Mouse (Mus musculus): ENCODE results near the gene Zfand5. TPM values are rescaled to one million over a fixed set of nuclear protein-coding genes. Genes with fewer than 3 reads are reported as not detected.
"Not testable (repeated sequence)": the region's sequence is repeated elsewhere in the genome, so short reads cannot be mapped to it uniquely, and the experiment has no call there.

The Zfand5 gene
- polyA plus RNA-seq (2015; fragmentation: Nextera tagmentation; extraction: Ambion mirVana) = 80.9 and 88.1 TPM in 2 replicates

- under 1% methylated on average over 115 of the region's 118 CpGs for WGBS
- peak within 1 kb of the TSS; percentile 100 for H3K9ac ChIP-seq
- H3K4me3 ChIP-seq = peak within 1 kb of the TSS; percentile 92
- no peaks in the 10 kb centered on the region for H3K27me3 ChIP-seq (replicated peaks)
- peaks cover 8% of the 10 kb centered on the region for H3K36me3 ChIP-seq
- peak; percentile 91 for ATAC-seq (ENCODE audit: extremely low read depth, insufficient number of reproducible peaks, low FRiP score, low TSS enrichment)
- peak within 1 kb of the TSS; percentile 89 for H3K4me2 ChIP-seq
- H3K27ac ChIP-seq (replicated peaks) = peak within 1 kb of the TSS; percentile 99
- no peaks in the 10 kb centered on the region for H3K9me3 ChIP-seq
- peaks cover 22% of the 10 kb centered on the region for H3K4me1 ChIP-seq
Observed at GRCm38 (mm10) chr19:21271741-21272654, at the start of gene Zfand5. Zfand5 (plus strand) TSS chr19:21272278.

DNA sequence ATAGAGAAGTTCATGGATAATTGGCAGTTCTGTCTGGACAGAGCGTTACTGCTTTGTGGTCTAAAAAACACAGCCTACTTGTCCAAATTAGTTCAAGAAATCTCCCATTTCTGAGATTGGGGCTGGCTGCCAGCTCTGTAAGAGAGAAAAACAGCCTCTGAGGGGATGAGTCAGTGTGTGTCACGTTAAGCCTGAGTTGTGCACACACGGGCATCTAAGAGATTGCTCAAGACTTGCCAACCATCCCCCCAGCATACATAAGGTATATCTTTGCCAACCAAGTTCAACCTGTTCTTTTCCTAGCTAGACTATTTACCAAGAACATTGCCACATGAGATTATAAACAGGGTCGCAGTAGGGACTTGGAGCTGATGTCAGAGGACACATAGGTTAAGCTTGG, 44.9 kb upstream of the Zfand5 start:
- Histone ChIP-seq H3K9me3 (no peaks in the 10 kb centered on the region), H3K36me3 (no peaks in the 10 kb centered on the region), H3K4me2 (no peak overlapping the region), H3K27me3 (replicated peaks) (no peaks in the 10 kb centered on the region), H3K4me3 (no peak overlapping the region), H3K9ac (no peak overlapping the region), H3K4me1 (no peaks in the 10 kb centered on the region), H3K27ac (replicated peaks) (no peak overlapping the region)
- ATAC-seq (ENCODE audit: extremely low read depth, insufficient number of reproducible peaks, low FRiP score, low TSS enrichment) = no peak
- 58% methylated on average over 4 of the region's 4 CpGs for WGBS

DNA sequence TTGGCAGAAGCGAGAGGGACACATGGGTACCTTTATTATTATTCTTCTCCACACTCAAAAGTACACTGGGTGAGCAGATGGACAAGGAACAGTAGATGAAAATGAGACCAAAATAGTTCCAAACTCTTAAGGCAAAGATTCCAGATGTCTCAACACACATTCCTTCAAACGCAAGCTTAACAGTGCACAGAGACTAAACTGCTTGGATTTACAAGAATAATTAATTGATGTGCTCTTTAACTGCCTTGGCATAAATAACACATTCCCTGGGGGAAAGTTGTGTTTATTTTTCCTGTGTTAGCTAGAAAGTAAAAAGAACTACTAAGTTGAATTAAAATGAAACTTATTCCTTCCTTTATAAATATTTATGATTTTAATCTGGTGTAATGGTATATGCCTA, 44.3 kb upstream of the Zfand5 start:
- Histone ChIP-seq H3K4me1 (no peaks in the 10 kb centered on the region), H3K27ac (replicated peaks) (no peak overlapping the region), H3K9ac (no peak overlapping the region), H3K27me3 (replicated peaks) (no peaks in the 10 kb centered on the region), H3K4me2 (no peak overlapping the region), H3K9me3 (no peaks in the 10 kb centered on the region), H3K4me3 (no peak overlapping the region), H3K36me3 (no peaks in the 10 kb centered on the region)
- no peak for ATAC-seq (ENCODE audit: extremely low read depth, insufficient number of reproducible peaks, low FRiP score, low TSS enrichment)
- 54% methylated on average over 2 of the region's 2 CpGs for WGBS

GRCm38 (mm10) chr19:21248730-21249129, 23.3 kb upstream of the Zfand5 start:
- not testable (repeated sequence) for H3K27ac ChIP-seq (replicated peaks)
- 75% methylated on average over 2 of the region's 2 CpGs for WGBS

GRCm38 (mm10) chr19:21253846-21254245, 18.2 kb upstream of the Zfand5 start:
- H3K9me3 ChIP-seq = no peaks in the 10 kb centered on the region
- no peak overlapping the region for H3K9ac ChIP-seq
- no peaks in the 10 kb centered on the region for H3K27me3 ChIP-seq (replicated peaks)
- H3K27ac ChIP-seq (replicated peaks) = no peak overlapping the region
- H3K4me1 ChIP-seq = no peaks in the 10 kb centered on the region
- WGBS = 81% methylated on average over 2 of the region's 2 CpGs
- no peak overlapping the region for H3K4me3 ChIP-seq
- no peak for ATAC-seq (ENCODE audit: extremely low read depth, insufficient number of reproducible peaks, low FRiP score, low TSS enrichment)
- H3K36me3 ChIP-seq = no peaks in the 10 kb centered on the region
- no peak overlapping the region for H3K4me2 ChIP-seq

More at GRCm38 (mm10) chr19:21248730-21249129, 23.3 kb upstream of the Zfand5 start:
- not testable (repeated sequence) for H3K4me1 ChIP-seq; H3K27me3 ChIP-seq (replicated peaks); H3K4me3 ChIP-seq; ATAC-seq (ENCODE audit: extremely low read depth, insufficient number of reproducible peaks, low FRiP score, low TSS enrichment); H3K9ac ChIP-seq; H3K36me3 ChIP-seq; H3K4me2 ChIP-seq; H3K9me3 ChIP-seq

DNA sequence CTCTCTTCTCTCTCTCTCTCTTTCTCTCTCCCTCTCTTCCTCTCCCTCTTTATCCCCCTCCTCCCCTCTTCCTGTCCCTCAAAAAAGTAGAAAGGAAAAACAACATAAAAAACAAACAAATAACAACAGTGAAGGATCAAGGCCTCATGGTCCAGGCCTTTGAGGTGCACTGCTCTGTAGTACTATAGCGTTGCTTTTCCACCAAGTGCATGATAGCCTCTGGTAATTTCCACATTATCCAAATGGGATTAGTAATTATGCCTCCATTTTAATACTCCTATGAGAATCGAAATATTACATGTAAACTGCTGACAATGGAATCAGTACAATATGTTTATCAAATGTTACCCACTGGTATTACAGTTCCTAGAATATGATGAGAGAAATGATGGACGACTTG, 16.2 kb upstream of the Zfand5 start:
- H3K27me3 ChIP-seq (replicated peaks) = no peaks in the 10 kb centered on the region
- no peaks in the 10 kb centered on the region for H3K4me1 ChIP-seq
- H3K9ac ChIP-seq = no peak overlapping the region
- no peak overlapping the region for H3K27ac ChIP-seq (replicated peaks)
- no peak overlapping the region for H3K4me3 ChIP-seq
- H3K36me3 ChIP-seq = no peaks in the 10 kb centered on the region
- no peaks in the 10 kb centered on the region for H3K9me3 ChIP-seq
- no peak overlapping the region for H3K4me2 ChIP-seq
- 76% methylated on average over 3 of the region's 3 CpGs for WGBS
- no peak for ATAC-seq (ENCODE audit: extremely low read depth, insufficient number of reproducible peaks, low FRiP score, low TSS enrichment)

- Histone ChIP-seq H3K27ac (replicated peaks) (no peak overlapping the region), H3K4me1 (no peaks in the 10 kb centered on the region), H3K9ac (no peak overlapping the region), H3K36me3 (no peaks in the 10 kb centered on the region), H3K4me2 (no peak overlapping the region), H3K4me3 (no peak overlapping the region), H3K27me3 (replicated peaks) (no peaks in the 10 kb centered on the region), H3K9me3 (no peaks in the 10 kb centered on the region)
- ATAC-seq (ENCODE audit: extremely low read depth, insufficient number of reproducible peaks, low FRiP score, low TSS enrichment) = no peak
- WGBS = 77% methylated on average over 2 of the region's 2 CpGs
Observed at GRCm38 (mm10) chr19:21259453-21259852, 12.6 kb upstream of the Zfand5 start.

- Histone ChIP-seq H3K9ac (no peak overlapping the region), H3K4me1 (no peaks in the 10 kb centered on the region), H3K4me3 (no peak overlapping the region), H3K27me3 (replicated peaks) (no peaks in the 10 kb centered on the region), H3K27ac (replicated peaks) (no peak overlapping the region), H3K9me3 (no peaks in the 10 kb centered on the region), H3K4me2 (no peak overlapping the region), H3K36me3 (no peaks in the 10 kb centered on the region)
- no peak for ATAC-seq (ENCODE audit: extremely low read depth, insufficient number of reproducible peaks, low FRiP score, low TSS enrichment)
Observed at GRCm38 (mm10) chr19:21260280-21260679, 11.8 kb upstream of the Zfand5 start.

- H3K27ac ChIP-seq (replicated peaks) = peak overlapping the region; percentile 99
- no peaks in the 10 kb centered on the region for H3K9me3 ChIP-seq
- no peaks in the 10 kb centered on the region for H3K27me3 ChIP-seq (replicated peaks)
- peaks cover 14% of the 10 kb centered on the region for H3K4me1 ChIP-seq
- no peak for ATAC-seq (ENCODE audit: extremely low read depth, insufficient number of reproducible peaks, low FRiP score, low TSS enrichment)
- 20% methylated on average over 8 of the region's 8 CpGs for WGBS
- peak overlapping the region; percentile 71 for H3K4me2 ChIP-seq
- H3K4me3 ChIP-seq = peak overlapping the region; percentile 92
- H3K9ac ChIP-seq = peak overlapping the region; percentile 81
- H3K36me3 ChIP-seq = no peaks in the 10 kb centered on the region
Observed at GRCm38 (mm10) chr19:21271186-21271585, 892 bp upstream of the Zfand5 start.

DNA sequence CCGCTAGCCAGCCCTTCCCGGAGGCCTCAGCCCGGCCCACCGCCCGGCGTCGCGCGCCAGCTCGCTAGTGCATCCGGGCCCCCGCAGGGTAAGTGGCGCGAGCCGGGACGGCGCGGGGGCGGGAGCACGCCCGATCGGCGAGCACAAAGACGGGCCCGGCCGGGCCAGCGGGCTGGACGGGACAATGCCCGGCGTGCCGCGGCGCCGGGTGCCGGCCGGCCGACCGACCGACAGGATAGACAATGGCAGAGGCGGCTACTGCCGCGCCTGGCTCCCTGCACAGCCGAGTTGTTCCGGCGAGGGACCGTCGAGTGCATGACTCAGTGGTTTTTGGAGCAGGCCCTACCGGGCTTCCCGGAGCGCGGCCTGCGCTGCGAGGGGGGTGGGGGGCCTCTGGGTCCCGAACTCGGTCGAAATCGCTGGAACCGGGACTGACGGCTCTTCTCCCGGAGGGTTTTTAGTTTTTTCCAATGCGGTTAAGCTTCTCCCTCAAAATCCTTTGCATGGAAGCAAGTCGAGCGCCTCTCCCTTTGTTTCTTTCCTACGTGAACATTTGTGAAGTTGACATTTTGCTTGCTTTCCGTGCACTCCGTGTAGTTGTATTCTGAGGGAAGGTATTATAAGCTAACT, 692 bp downstream of the Zfand5 start:
- Histone ChIP-seq H3K36me3 (peaks cover 14% of the 10 kb centered on the region), H3K9me3 (no peaks in the 10 kb centered on the region), H3K27me3 (replicated peaks) (no peaks in the 10 kb centered on the region), H3K9ac (peak overlapping the region; percentile 100), H3K4me2 (peak overlapping the region; percentile 89), H3K4me3 (peak overlapping the region; percentile 92), H3K27ac (replicated peaks) (peak overlapping the region; percentile 99), H3K4me1 (peaks cover 27% of the 10 kb centered on the region)
- under 1% methylated on average over 53 of the region's 66 CpGs for WGBS
- ATAC-seq (ENCODE audit: extremely low read depth, insufficient number of reproducible peaks, low FRiP score, low TSS enrichment) = peak; percentile 48

DNA sequence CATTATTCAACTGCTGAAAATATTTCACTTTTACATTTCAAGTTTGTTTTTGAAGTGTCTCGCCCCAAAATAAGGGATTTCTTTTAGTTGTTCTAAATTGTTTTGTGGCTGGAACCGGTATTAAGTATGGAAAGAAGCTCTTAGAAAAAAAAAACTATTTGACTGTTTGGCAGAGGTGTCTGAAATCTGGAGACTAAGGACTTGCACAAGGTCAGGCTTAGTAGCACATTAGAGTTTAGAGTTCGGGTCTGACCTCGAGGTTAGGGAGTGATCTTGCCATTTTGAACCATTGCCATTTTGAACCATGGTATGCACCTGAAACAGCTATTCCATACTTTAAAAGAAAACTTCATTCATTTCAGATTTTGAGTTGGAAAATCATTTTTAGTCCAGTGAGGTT, 1.4 kb downstream of the Zfand5 start:
- peak overlapping the region; percentile 100 for H3K9ac ChIP-seq

More for the DNA sequence above, 1.4 kb downstream of the Zfand5 start:
- Histone ChIP-seq H3K27me3 (replicated peaks) (no peaks in the 10 kb centered on the region), H3K27ac (replicated peaks) (peak overlapping the region; percentile 99), H3K4me2 (peak overlapping the region; percentile 89), H3K4me3 (peak overlapping the region; percentile 92), H3K36me3 (peaks cover 20% of the 10 kb centered on the region), H3K4me1 (peaks cover 29% of the 10 kb centered on the region), H3K9me3 (no peaks in the 10 kb centered on the region)
- no peak for ATAC-seq (ENCODE audit: extremely low read depth, insufficient number of reproducible peaks, low FRiP score, low TSS enrichment)
- WGBS = under 1% methylated on average over 4 of the region's 4 CpGs
